Mouse (Mus musculus): ENCODE data around the gene Dnah17. TPM values are rescaled to one million over a fixed set of nuclear protein-coding genes. Genes with fewer than 3 reads are reported as not detected.

The Dnah17 gene
- 1 to 10 TPM in 1 of 2 experiments, under 1 TPM in 1; 0.64 to 1.2 TPM for total RNA-seq (2023)

GRCm38 (mm10) chr11:118130534-118130933 is at the start of gene Dnah17:
Gene Dnah17 (minus strand): TSS chr11:118130634.

GRCm38 (mm10) chr11:117986126-117987031 is 144.1 kb downstream of the Dnah17 start, which contains the start of gene Pgs1:
Gene Pgs1 (plus strand): TSS chr11:117986292.

Other genes with a start within 250 kb of the Dnah17 start
- 10 to 100 TPM; 22.8 to 35.7 TPM for gene Socs3, start 160.6 kb downstream of the Dnah17 start, total RNA-seq (2023)
- gene Pgs1, start 144.3 kb downstream of the Dnah17 start, total RNA-seq (2023) = 10 to 100 TPM; 46.2 to 48.8 TPM
- gene Cyth1, start 118.0 kb upstream of the Dnah17 start, total RNA-seq (2023) = 100 to 1,000 TPM; 206 to 256 TPM
- 10 to 100 TPM; 56.5 to 58.1 TPM for gene Usp36, start 159.6 kb upstream of the Dnah17 start, total RNA-seq (2023)
- gene Cep295nl, start 211.9 kb upstream of the Dnah17 start, total RNA-seq (2023) = not detected
- 1 to 10 TPM; 1.2 to 2.9 TPM for gene Timp2, start 225.1 kb upstream of the Dnah17 start, total RNA-seq (2023)